Mouse (Mus musculus) skeletal muscle tissue, adult 2 months (tissue): ENCODE data around the gene Ppp1r9b.
A peak's percentile ranks its signal among the peaks of the same experiment; 100 is the strongest.

ENCODE experiments used
- DNase-seq: peaks from one replicate; pipeline ENCODE4 v3.0.0-alpha.2; 2012; ENCODE audit warnings: low read depth, low spot score

Ppp1r9b gene

GRCm38 (mm10) chr11:94976199-94976598, 14.6 kb upstream of the Ppp1r9b start, which contains the start of gene Sgca:
TSS of gene Sgca (minus strand) at chr11:94976327.
- DNase-seq: peak; percentile 69

GRCm38 (mm10) chr11:94978178-94978915, 12.5 kb upstream of the Ppp1r9b start:
- no peak for DNase-seq

- peak; percentile 96 for DNase-seq
Measured at GRCm38 (mm10) chr11:94978947-94979346, 11.9 kb upstream of the Ppp1r9b start.

DNA sequence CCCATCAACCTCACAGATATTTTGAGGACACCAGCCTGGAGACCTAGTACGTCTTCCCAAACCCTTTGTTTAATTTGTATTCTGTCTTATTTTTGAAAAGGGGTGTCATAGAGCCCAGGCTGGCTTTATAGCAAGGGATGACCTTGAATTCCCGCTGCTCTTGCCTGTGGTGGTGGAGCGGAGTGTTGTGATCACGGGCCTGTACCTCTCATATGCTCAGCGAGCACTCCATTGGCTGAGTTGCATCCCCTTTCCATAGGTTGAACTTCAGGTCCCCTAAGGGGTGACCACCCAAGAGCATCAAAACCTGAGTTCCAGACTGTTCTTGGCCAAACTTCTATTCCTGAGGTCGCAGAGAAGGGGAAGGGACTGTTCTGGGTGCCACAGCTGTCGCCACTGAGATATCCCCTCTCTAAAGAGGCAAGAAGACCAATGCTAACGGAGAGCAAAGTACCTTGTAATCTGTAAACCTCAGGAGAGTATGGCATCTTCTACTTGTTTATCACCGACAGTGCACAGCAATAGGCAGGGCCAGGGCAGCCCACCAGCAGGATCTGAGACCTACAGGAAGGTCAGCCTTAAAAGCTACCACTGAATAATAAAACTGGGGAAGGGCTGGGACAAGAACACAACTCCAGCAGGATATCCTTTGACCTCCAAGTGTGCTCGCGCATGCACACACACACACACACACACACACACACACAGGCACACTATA, 11.2 kb upstream of the Ppp1r9b start:
- no peak for DNase-seq

GRCm38 (mm10) chr11:94985140-94985539, 5.7 kb upstream of the Ppp1r9b start:
- no peak for DNase-seq

DNA sequence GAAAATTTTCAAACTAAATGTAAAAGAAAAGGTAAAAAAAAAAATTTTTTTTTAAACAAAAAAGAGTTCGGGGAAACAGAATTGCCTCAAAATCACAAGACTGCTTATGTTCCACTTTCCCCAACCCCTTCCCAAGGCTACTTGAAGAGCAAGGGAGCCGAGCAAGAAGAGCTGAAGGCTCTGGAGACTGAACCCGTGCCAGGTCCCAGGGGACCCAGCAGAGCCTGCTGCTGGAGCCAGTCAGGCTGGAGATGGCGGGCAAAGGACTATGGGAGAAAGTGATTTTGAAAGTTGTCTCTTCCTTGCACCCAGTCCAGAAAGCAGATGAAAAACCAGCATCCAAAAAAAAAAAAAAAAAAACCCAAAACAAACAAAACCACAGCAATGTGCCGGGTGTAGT, 5.0 kb upstream of the Ppp1r9b start:
- DNase-seq: no peak

DNA sequence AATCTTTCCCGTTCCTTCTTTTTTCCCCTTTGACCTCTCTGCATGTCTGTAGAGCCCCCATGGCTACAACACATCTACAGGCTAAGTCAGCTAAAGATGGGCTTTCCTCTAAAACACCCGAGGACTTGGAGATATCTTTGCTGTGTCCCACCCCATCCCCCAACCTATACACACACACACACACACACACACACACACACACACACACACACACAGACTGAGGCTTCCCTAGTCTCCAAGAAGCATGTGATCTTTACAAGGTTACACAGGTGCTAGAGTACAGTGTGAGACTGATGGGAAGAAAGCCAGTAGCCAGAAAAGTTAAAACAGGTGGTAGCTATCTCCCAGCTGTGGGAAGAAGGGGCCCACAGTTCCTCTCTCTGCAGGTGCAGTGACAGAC, 4.4 kb upstream of the Ppp1r9b start:
- no peak for DNase-seq

DNA sequence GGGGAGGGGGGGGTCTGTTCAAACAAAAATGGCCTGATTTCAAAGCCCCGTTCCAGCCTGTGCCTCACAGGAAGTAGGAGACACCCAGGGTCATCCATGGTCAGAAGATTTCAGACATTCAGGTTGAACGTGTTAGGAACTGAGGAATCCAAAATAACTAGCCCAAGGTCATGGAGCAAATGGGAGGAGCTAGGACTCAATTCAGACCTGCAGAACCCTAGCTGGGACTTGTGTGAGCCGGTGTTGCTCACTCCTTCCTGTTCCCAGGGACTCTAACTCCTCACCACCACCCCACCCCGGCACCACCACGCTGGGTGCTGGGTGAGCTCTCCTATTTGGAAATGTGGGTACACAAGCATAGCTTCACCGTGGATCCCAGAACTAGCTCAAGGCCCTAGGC, 3.5 kb upstream of the Ppp1r9b start:
- no peak for DNase-seq

- no peak for DNase-seq
Measured at GRCm38 (mm10) chr11:94987851-94988250, 3.0 kb upstream of the Ppp1r9b start.

DNA sequence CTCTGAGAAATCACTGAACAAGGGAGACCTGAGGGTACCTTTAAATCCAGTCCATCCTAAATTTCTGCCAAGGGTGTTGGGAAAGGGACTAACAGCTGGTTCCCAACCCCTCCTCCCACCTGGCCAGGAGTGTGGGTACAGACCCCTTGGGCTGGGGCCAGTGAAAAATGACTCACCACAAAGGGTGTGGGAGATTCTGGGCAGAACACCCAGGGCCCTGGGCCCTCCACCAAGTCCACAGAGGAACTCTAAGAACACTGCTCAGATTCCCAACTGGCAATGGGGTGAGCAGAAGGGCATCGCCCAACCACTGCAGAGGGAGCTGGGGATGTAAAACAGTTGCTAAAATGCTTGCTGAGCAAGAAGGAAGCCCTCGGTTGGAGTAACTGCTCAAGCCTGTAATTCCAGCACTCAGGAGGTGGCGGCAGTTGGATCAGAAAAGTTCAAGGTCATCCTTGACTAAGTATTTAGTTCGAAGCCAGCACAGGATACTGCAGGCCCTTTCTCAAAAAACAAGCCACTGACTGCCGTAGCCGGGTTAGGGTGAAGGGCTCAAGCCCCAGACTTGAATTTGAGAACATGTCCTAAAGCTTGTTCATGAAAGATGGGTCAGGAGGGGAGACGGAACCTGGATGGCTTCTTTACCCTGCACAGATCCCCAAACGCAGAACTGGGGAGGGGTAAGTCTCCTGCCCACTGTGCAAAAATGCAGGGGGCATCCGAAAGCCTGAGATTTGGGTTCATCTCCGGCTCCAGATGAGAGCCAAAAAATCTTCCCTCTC, 1.9 kb upstream of the Ppp1r9b start:
- peak; percentile 76 for DNase-seq

GRCm38 (mm10) chr11:94989562-94990017, 1.2 kb upstream of the Ppp1r9b start:
- DNase-seq: peak; percentile 92

GRCm38 (mm10) chr11:94990102-94990748, 610 bp upstream of the Ppp1r9b start:
- DNase-seq: no peak

DNA sequence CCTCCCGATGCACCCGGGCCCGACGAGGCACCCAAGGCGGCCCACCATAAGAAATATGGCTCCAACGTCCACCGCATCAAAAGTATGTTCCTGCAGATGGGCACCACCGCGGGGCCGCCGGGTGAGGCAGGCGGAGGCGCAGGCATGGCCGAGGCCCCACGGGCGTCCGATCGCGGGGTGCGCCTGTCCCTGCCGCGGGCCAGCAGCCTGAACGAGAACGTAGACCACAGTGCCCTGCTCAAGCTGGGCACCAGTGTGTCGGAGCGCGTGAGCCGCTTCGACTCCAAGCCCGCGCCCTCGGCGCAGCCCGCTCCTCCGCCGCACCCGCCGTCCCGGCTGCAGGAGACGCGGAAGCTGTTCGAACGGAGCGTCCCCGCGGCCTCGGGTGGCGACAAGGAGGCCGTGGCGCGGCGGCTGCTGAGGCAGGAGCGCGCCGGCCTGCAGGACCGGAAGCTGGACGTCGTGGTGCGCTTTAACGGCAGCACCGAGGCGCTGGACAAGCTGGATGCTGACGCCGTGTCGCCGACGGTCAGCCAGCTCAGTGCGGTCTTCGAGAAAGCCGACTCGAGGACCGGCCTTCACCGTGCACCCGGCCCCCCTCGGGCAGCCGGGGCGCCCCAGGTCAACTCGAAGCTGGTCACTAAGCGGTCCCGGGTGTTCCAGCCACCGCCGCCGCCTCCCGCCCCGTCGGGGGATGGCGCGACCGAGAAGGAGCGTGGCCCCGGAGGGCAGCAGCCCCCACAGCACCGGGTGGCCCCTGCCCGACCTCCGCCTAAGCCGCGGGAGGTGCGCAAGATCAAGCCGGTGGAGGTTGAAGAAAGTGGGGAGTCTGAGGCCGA, 1.0 kb downstream of the Ppp1r9b start:
- DNase-seq: no peak

GRCm38 (mm10) chr11:94992480-94992753, 1.6 kb downstream of the Ppp1r9b start:
- DNase-seq: no peak

- DNase-seq: no peak
Measured at GRCm38 (mm10) chr11:94992754-94993606, 2.1 kb downstream of the Ppp1r9b start.

DNA sequence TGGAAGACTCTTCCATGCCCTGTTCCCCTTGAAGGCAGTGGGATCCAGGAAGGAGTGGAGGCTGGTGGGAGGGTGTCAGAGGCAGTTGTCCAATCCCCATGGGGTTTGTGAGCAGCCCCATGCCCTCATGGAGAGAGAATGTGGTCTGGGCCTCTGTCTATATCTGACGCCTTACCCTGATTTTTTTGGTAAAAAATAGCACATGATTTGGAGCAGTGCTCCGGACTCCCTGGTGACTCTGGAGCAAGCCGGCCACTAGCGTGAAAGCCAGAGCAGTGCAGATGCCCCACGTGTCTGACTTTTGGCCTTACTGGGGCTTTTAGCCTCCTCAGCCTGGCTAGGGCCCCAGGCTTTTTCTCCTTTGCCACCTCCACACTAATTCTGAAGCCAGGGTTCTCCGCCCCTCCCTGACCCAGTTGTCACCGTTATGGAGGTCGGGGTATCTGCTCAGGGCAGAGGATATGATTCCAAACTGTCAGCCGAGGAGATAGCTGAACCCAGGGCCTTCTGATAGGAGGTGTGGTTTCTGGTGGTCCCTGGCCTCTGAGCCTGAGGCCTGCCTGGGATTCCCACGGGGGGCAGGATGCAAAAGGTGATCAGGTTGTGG, 3.5 kb downstream of the Ppp1r9b start:
- DNase-seq: no peak

DNA sequence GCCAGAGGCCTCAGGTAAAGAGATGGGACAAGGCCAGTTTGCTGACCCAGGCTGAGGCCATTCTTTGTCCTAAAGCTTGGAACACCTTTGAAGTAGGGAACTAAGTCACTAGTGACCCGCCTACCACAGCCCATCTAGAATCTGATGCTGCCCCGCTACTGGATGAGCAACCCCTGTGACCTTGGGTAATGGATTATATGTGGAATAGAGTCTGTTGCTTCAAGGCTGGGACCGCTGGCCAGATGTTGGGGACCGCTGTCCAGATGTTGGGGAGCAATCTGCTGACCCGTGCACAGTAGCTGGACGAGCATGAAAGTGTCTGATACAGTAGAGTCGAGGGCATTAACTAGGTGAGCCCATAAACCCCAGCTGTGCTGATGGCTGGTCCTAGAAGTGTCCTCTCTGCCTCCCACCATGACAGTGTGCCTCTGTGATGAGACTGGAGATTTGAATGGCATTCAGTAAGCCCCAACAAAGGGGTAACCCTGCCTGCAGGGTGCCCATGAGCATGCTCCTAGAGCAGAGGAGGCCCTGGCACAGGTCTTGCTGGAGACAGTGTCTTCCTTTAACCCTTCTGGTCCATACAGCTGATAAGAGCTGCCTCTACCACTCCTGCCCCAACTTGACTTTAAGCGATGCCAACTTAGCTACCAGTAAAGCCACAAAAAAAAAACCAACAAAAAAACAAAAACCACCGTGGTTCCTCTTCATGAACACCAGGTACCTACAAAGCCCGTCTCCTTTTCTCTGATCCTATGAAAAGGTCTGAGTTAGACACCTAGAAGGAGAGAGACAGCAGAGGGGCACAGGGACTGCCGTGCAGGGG, 4.3 kb downstream of the Ppp1r9b start:
- no peak for DNase-seq

DNA sequence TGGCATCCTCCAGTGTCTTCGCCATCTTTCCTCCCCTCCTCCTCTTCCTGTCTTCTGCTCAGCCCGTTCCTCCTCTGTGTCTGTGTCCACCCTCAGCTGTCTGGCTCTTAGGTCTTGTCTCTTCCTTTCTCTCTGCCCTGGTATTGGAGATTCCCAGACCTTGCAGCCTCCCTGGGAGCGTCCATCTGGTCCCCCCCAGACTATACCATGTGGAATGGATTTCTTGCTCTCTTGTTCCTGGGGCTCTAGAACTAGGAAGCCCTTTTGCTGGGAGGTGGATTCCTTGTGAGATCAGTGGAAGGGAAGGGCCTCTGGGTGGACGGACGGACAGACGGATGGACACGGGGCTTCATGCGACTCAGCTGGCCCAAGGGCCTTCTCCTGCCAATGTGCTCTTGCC, 5.3 kb downstream of the Ppp1r9b start:
- no peak for DNase-seq

- no peak for DNase-seq
Measured at GRCm38 (mm10) chr11:94996984-94997383, 6.1 kb downstream of the Ppp1r9b start.
